Mouse (Mus musculus) embryonic fibroblast, embryonic 13.5 days (primary cell): ENCODE data around the gene Slc33a1.

Experiments used
- CTCF ChIP-seq: IDR thresholded peaks from 2 replicates; pipeline ENCODE4 v1.5.1; 2011; ENCODE audit warnings: mild to moderate bottlenecking, control low read depth, low read length, moderate library complexity, borderline replicate concordance; ENCODE audit not compliant: insufficient read depth
- POLR2A ChIP-seq: IDR thresholded peaks from 2 replicates; pipeline ENCODE4 v1.6.1; 2011; ENCODE audit warnings: low read depth, mild to moderate bottlenecking, control low read depth, low read length, moderate library complexity

DNA sequence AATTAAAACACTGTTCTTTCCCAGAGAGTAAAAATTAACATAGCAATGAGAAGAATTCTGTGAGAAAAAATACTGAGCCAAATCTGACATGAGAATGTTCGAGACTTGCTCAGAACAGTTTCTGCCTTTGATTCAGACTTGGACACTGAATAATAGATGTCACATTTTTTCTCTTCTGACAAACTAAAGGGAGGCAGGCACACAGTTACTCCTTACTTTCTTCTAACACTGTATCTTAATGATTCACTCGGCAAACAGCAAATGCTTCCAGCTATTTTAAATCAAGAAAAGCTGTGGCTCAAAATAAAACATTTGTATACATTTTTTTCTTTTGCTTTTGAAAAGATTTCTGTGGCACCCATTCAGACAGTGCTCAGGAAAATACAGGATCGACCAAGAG lies 72.4 kb downstream of the Slc33a1 start:
- TF ChIP-seq CTCF, result no peak
- no peak for TF ChIP-seq POLR2A
